Mouse (Mus musculus) neural tube, embryonic 11.5 days (tissue): Measurements from ENCODE around the gene Phldb2. TPM values are rescaled to one million over a fixed set of nuclear protein-coding genes. Genes with fewer than 3 reads are reported as not detected.

Experiments used
- ATAC-seq: fragments of 200-750 bp; cut with Nextera tagmentation; 2 replicates; pipeline ENCODE4 v1.8.0; 2017; ENCODE audit warnings: moderate number of reproducible peaks, mild to moderate bottlenecking, moderate TSS enrichment, moderate library complexity; ENCODE audit not compliant: insufficient read depth, low FRiP score, low TSS enrichment
- DNase-seq: peaks from one replicate; pipeline ENCODE4 v3.0.0-alpha.2; 2015; ENCODE audit warnings: low spot score
- H3K27ac ChIP-seq: fragments of 300-500 bp; sonication (generic); 2 replicates; pipeline ENCODE4 v1.5.1; 2014; ENCODE audit warnings: low read depth, mild to moderate bottlenecking, low read length
- H3K27me3 ChIP-seq: fragments of 300-500 bp; sonication (generic); 2 replicates; pipeline ENCODE4 v1.6.1; 2014; ENCODE audit warnings: mild to moderate bottlenecking, low read length, mixed read lengths; ENCODE audit not compliant: control insufficient read depth, insufficient read depth
- H3K36me3 ChIP-seq: fragments of 300-500 bp; sonication (generic); 2 replicates; pipeline ENCODE4 v1.6.1; 2014; ENCODE audit warnings: mild to moderate bottlenecking, low read length, moderate library complexity, mixed read lengths; ENCODE audit not compliant: control insufficient read depth, insufficient read depth
- H3K4me1 ChIP-seq: fragments of 300-500 bp; sonication (generic); 2 replicates; pipeline ENCODE4 v1.6.1; 2014; ENCODE audit warnings: low read length, mixed read lengths; ENCODE audit not compliant: control insufficient read depth, insufficient read depth
- H3K4me2 ChIP-seq: fragments of 300-500 bp; sonication (generic); 2 replicates; pipeline ENCODE4 v1.6.1; 2014; ENCODE audit warnings: low read depth, mild to moderate bottlenecking, moderate library complexity
- H3K4me3 ChIP-seq: fragments of 300-500 bp; sonication (generic); 2 replicates; pipeline ENCODE4 v1.5.1; 2014; ENCODE audit warnings: low read depth, low read length
- H3K9ac ChIP-seq: fragments of 300-500 bp; sonication (generic); 2 replicates; pipeline ENCODE4 v1.6.1; 2014; ENCODE audit warnings: mild to moderate bottlenecking, low read length
- H3K9me3 ChIP-seq: fragments of 300-500 bp; sonication (generic); 2 replicates; pipeline ENCODE4 v1.6.1; 2016; ENCODE audit warnings: low read length; ENCODE audit not compliant: control insufficient read depth
- WGBS: fragments of 180-500 bp; shearing (Covaris S2); extraction: QIAGEN DNeasy Blood & Tissue Kit; methylation state at CpG from one replicate; pipeline ENCODE4 v1.1.7; 2014; 5-methylcytosine and 5-hydroxymethylcytosine counted together
- polyA plus RNA-seq: library from polyadenylated mRNA; unstranded; fragments of >200 nt; fragmentation: Nextera tagmentation; extraction: Ambion mirVana; gene quantifications from 2 replicates; pipeline ENCODE4 v1.2.1, GENCODE M21; 2014

The Phldb2 gene
- polyA plus RNA-seq, 1 experiment from 2014 or later = 31.4 TPM

GRCm38 (mm10) chr16:45960978-45961377 is 7.6 kb upstream of the Phldb2 start:
- Histone ChIP-seq H3K4me1 (no peaks in the 10 kb centered on the region), H3K9me3 (no peaks in the 10 kb centered on the region), H3K4me3 (no peak overlapping the region), H3K36me3 (no peaks in the 10 kb centered on the region), H3K9ac (no peak overlapping the region), H3K4me2 (no peak overlapping the region), H3K27me3 (no peaks in the 10 kb centered on the region), H3K27ac (no peak overlapping the region)
- WGBS = 86% methylated on average over 3 of the region's 3 CpGs
- DNase-seq (no peak), ATAC-seq (no peak)

- DNase-seq (no peak), ATAC-seq (no peak)
- Histone ChIP-seq H3K9ac (no peak overlapping the region), H3K4me1 (no peaks in the 10 kb centered on the region), H3K27ac (no peak overlapping the region), H3K36me3 (no peaks in the 10 kb centered on the region), H3K4me3 (no peak overlapping the region), H3K9me3 (no peaks in the 10 kb centered on the region), H3K4me2 (no peak overlapping the region), H3K27me3 (no peaks in the 10 kb centered on the region)
- WGBS = 66% methylated on average over 4 of the region's 4 CpGs
These were observed 3.1 kb upstream of the Phldb2 start for GRCm38 (mm10) chr16:45956390-45956950.

GRCm38 (mm10) chr16:45952501-45952900 is 897 bp downstream of the Phldb2 start:
- H3K27ac ChIP-seq = no peak overlapping the region
- 57% methylated on average over 5 of the region's 5 CpGs for WGBS
- H3K4me3 ChIP-seq = no peak overlapping the region
- H3K9me3 ChIP-seq = no peaks in the 10 kb centered on the region
- H3K27me3 ChIP-seq = no peaks in the 10 kb centered on the region
- no peaks in the 10 kb centered on the region for H3K36me3 ChIP-seq
- DNase-seq (no peak), ATAC-seq (no peak)
- no peak overlapping the region for H3K4me2 ChIP-seq
- no peaks in the 10 kb centered on the region for H3K4me1 ChIP-seq
- no peak overlapping the region for H3K9ac ChIP-seq

- no peak overlapping the region for H3K9ac ChIP-seq
- DNase-seq (no peak), ATAC-seq (no peak)
- H3K4me2 ChIP-seq = no peak overlapping the region
- H3K4me1 ChIP-seq = no peaks in the 10 kb centered on the region
- H3K27me3 ChIP-seq = no peaks in the 10 kb centered on the region
- H3K4me3 ChIP-seq = no peak overlapping the region
- no peak overlapping the region for H3K27ac ChIP-seq
- 91% methylated on average over 2 of the region's 2 CpGs for WGBS
- no peaks in the 10 kb centered on the region for H3K36me3 ChIP-seq
- H3K9me3 ChIP-seq = no peaks in the 10 kb centered on the region
These were observed 1.4 kb downstream of the Phldb2 start for GRCm38 (mm10) chr16:45952035-45952434.

- Histone ChIP-seq H3K27ac (no peak overlapping the region), H3K27me3 (no peaks in the 10 kb centered on the region), H3K4me1 (0 out of 2 replicates have a peak, but pooled peaks cover 3% of the 10 kb centered on the region), H3K9me3 (no peaks in the 10 kb centered on the region), H3K9ac (no peak overlapping the region), H3K36me3 (no peaks in the 10 kb centered on the region), H3K4me3 (no peak overlapping the region), H3K4me2 (no peak overlapping the region)
- WGBS = 98% methylated on average over 2 of the region's 2 CpGs
- no peak for DNase-seq
- ATAC-seq = no peak
These were observed 7.1 kb downstream of the Phldb2 start for GRCm38 (mm10) chr16:45946335-45946734.

GRCm38 (mm10) chr16:45945649-45946048 is 7.7 kb downstream of the Phldb2 start:
- 87% methylated on average over 5 of the region's 5 CpGs for WGBS
- Histone ChIP-seq H3K9me3 (no peaks in the 10 kb centered on the region), H3K4me2 (no peak overlapping the region), H3K4me1 (0 out of 2 replicates have a peak, but pooled peaks cover 3% of the 10 kb centered on the region), H3K4me3 (no peak overlapping the region), H3K27me3 (no peaks in the 10 kb centered on the region), H3K36me3 (no peaks in the 10 kb centered on the region), H3K9ac (no peak overlapping the region), H3K27ac (no peak overlapping the region)
- DNase-seq (no peak), ATAC-seq (no peak)

- no peak overlapping the region for H3K4me2 ChIP-seq
- H3K36me3 ChIP-seq = no peaks in the 10 kb centered on the region
- H3K4me3 ChIP-seq = no peak overlapping the region
- no peak overlapping the region for H3K9ac ChIP-seq
- no peaks in the 10 kb centered on the region for H3K9me3 ChIP-seq
- 32% methylated on average over 11 of the region's 11 CpGs for WGBS
- ATAC-seq (0 out of 2 replicates have a peak, but pooled peaks have one; percentile 41), DNase-seq (no peak)
- H3K4me1 ChIP-seq = 0 out of 2 replicates have a peak, but pooled peaks cover 3% of the 10 kb centered on the region
- H3K27ac ChIP-seq = no peak overlapping the region
- H3K27me3 ChIP-seq = no peaks in the 10 kb centered on the region
These were observed 8.2 kb downstream of the Phldb2 start for GRCm38 (mm10) chr16:45945174-45945631.

- 84% methylated on average over 8 of the region's 8 CpGs for WGBS
- Histone ChIP-seq H3K4me1 (0 out of 2 replicates have a peak, but pooled peaks cover 3% of the 10 kb centered on the region), H3K27ac (no peak overlapping the region), H3K9me3 (no peaks in the 10 kb centered on the region), H3K27me3 (no peaks in the 10 kb centered on the region), H3K36me3 (no peaks in the 10 kb centered on the region), H3K4me3 (no peak overlapping the region), H3K4me2 (no peak overlapping the region), H3K9ac (no peak overlapping the region)
- DNase-seq (no peak), ATAC-seq (no peak)
These were observed 11.1 kb downstream of the Phldb2 start for GRCm38 (mm10) chr16:45942169-45942891.

- no peak overlapping the region for H3K4me2 ChIP-seq
- no peak for ATAC-seq
- 84% methylated on average over 2 of the region's 2 CpGs for WGBS
- H3K4me3 ChIP-seq = no peak overlapping the region
- H3K9ac ChIP-seq = no peak overlapping the region
- no peaks in the 10 kb centered on the region for H3K27me3 ChIP-seq
- no peaks in the 10 kb centered on the region for H3K9me3 ChIP-seq
- H3K4me1 ChIP-seq = 0 out of 2 replicates have a peak, but pooled peaks cover 3% of the 10 kb centered on the region
- DNase-seq = no peak
- no peaks in the 10 kb centered on the region for H3K36me3 ChIP-seq
- H3K27ac ChIP-seq = no peak overlapping the region
These were observed 12.7 kb downstream of the Phldb2 start for GRCm38 (mm10) chr16:45940701-45941100.
